Mouse (Mus musculus) urinary bladder, adult 18-20 months (tissue): ENCODE results near the gene Prss22.
A peak's percentile ranks its signal among the peaks of the same experiment; 100 is the strongest.
"Not testable (repeated sequence)": the region's sequence is repeated elsewhere in the genome, so short reads cannot be mapped to it uniquely, and the experiment has no call there.

ENCODE experiments used
- DNase-seq, 2 experiments: peaks; one replicate each; pipeline ENCODE4 v3.0.0; 2022; ENCODE audit warnings: low spot score in 2 of 2, mixed read lengths in 2 of 2

The Prss22 gene

GRCm38 (mm10) chr17:23995421-23995820 is 2.5 kb downstream of the Prss22 start:
- DNase-seq, result no peak

- no peak for DNase-seq
These were observed 3.2 kb downstream of the Prss22 start for GRCm38 (mm10) chr17:23994667-23995066.

GRCm38 (mm10) chr17:23993559-23994428 is 4.1 kb downstream of the Prss22 start:
- DNase-seq, result peak; percentile 82 to 86

- no peak for DNase-seq
These were observed 4.9 kb downstream of the Prss22 start for GRCm38 (mm10) chr17:23992789-23993553.

GRCm38 (mm10) chr17:23989802-23990201 is 8.1 kb downstream of the Prss22 start:
- DNase-seq, result no peak

- no peak for DNase-seq
These were observed 12.9 kb downstream of the Prss22 start for GRCm38 (mm10) chr17:23984989-23985388.

GRCm38 (mm10) chr17:23982912-23983311 is 15.0 kb downstream of the Prss22 start:
- DNase-seq, result no peak

GRCm38 (mm10) chr17:23980297-23980909 is 17.5 kb downstream of the Prss22 start, which contains the start of gene Prss30:
Gene Prss30 (minus strand): TSS chr17:23980566.
- DNase-seq, result no peak

GRCm38 (mm10) chr17:23979471-23979870 is 18.4 kb downstream of the Prss22 start:
- no peak for DNase-seq

- no peak for DNase-seq
These were observed 21.2 kb downstream of the Prss22 start for GRCm38 (mm10) chr17:23976665-23977064.

GRCm38 (mm10) chr17:23971315-23971714 is 26.6 kb downstream of the Prss22 start:
- no peak for DNase-seq

GRCm38 (mm10) chr17:23969231-23969630 is 28.7 kb downstream of the Prss22 start:
- peak; percentile 52 to 76 for DNase-seq

GRCm38 (mm10) chr17:23968780-23969179 is 29.1 kb downstream of the Prss22 start:
- no peak for DNase-seq

- peak in 1 of 2 experiments; percentile 49 for DNase-seq
These were observed 31.1 kb downstream of the Prss22 start for GRCm38 (mm10) chr17:23966658-23967401.

- no peak for DNase-seq
These were observed 32.0 kb downstream of the Prss22 start for GRCm38 (mm10) chr17:23965805-23966425.

- no peak for DNase-seq
These were observed 36.3 kb downstream of the Prss22 start for GRCm38 (mm10) chr17:23961573-23962122.

- peak; percentile 52 to 71 for DNase-seq
These were observed 37.7 kb downstream of the Prss22 start for GRCm38 (mm10) chr17:23960084-23960738.

GRCm38 (mm10) chr17:23955174-23955573 is 42.7 kb downstream of the Prss22 start, which contains the start of gene Sbpl:
Gene Sbpl (minus strand): TSS chr17:23955274.
- no peak for DNase-seq

GRCm38 (mm10) chr17:23950828-23951227 is 47.1 kb downstream of the Prss22 start:
- not testable (repeated sequence) for DNase-seq

- DNase-seq, result no peak
These were observed 48.8 kb downstream of the Prss22 start for GRCm38 (mm10) chr17:23949068-23949467.
